Mouse (Mus musculus) heart, postnatal 0 days (tissue): Measurements from ENCODE around the gene Kdm6b. TPM values are rescaled to one million over a fixed set of nuclear protein-coding genes. Genes with fewer than 3 reads are reported as not detected.

ENCODE experiments used
- ATAC-seq: fragments of 200-750 bp; cut with Nextera tagmentation; 2 replicates; pipeline ENCODE4 v1.8.0; 2017; ENCODE audit warnings: low read depth, moderate number of reproducible peaks, moderate library complexity; ENCODE audit not compliant: insufficient read depth
- DNase-seq: peaks from one replicate; pipeline ENCODE4 v3.0.0-alpha.2; 2016; ENCODE audit warnings: low spot score
- H3K27ac ChIP-seq: fragments of 300-500 bp; sonication (generic); 2 replicates; pipeline ENCODE4 v1.5.1; 2014; ENCODE audit warnings: low read depth, mild to moderate bottlenecking
- H3K27me3 ChIP-seq: fragments of 300-500 bp; sonication (generic); 2 replicates; pipeline ENCODE4 v1.6.1; 2014; ENCODE audit warnings: low read length, mixed read lengths; ENCODE audit not compliant: control insufficient read depth, insufficient read depth
- H3K36me3 ChIP-seq: fragments of 300-500 bp; sonication (generic); replicated peaks from 2 replicates; pipeline ENCODE4 v1.6.1; 2014; ENCODE audit warnings: low read length, mixed read lengths; ENCODE audit not compliant: control insufficient read depth, insufficient read depth
- H3K4me1 ChIP-seq: fragments of 300-500 bp; sonication (generic); 2 replicates; pipeline ENCODE4 v1.6.1; 2014; ENCODE audit warnings: antibody characterized with exemption; ENCODE audit not compliant: control insufficient read depth, insufficient read depth
- H3K4me2 ChIP-seq: fragments of 300-500 bp; sonication (generic); 2 replicates; pipeline ENCODE4 v1.6.1; 2014; ENCODE audit warnings: low read depth, mild to moderate bottlenecking, low read length, moderate library complexity
- H3K4me3 ChIP-seq: fragments of 300-500 bp; sonication (generic); 2 replicates; pipeline ENCODE4 v1.5.1; 2014; ENCODE audit warnings: low read depth, low read length
- H3K9ac ChIP-seq: fragments of 300-500 bp; sonication (generic); replicated peaks from 2 replicates; pipeline ENCODE4 v1.6.1; 2014; ENCODE audit warnings: low read depth, low read length, mixed read lengths
- H3K9me3 ChIP-seq: fragments of 300-500 bp; sonication (generic); replicated peaks from 2 replicates; pipeline ENCODE4 v1.6.1; 2016; ENCODE audit warnings: low read length; ENCODE audit not compliant: control insufficient read depth
- CTCF ChIP-seq: IDR thresholded peaks from 2 replicates; pipeline ENCODE4 v1.5.1; 2016; ENCODE audit warnings: antibody characterized with exemption, control low read depth, low read depth
- EP300 ChIP-seq: IDR thresholded peaks from 2 replicates; pipeline ENCODE4 v1.6.1; 2016; ENCODE audit warnings: antibody characterized with exemption, low read depth
- WGBS: fragments of 180-500 bp; shearing (Covaris S2); extraction: QIAGEN DNeasy Blood & Tissue Kit; methylation state at CpG from one replicate; pipeline ENCODE4 v1.1.7; 2014; 5-methylcytosine and 5-hydroxymethylcytosine counted together
- polyA plus RNA-seq: library from polyadenylated mRNA; unstranded; fragments of >200 nt; fragmentation: Nextera tagmentation; extraction: Ambion mirVana; gene quantifications from 2 replicates; pipeline ENCODE4 v1.2.1, GENCODE M21; 2015
- total RNA-seq: library from RNA; depleted of rRNA; stranded (reverse); fragments of >200 nt; gene quantifications from 2 replicates; pipeline ENCODE4 v1.2.3, GENCODE M21; 2014; ENCODE audit warnings: low replicate concordance

The Kdm6b gene
- total and polyA plus RNA-seq, 2 experiments from 2014 or later, result 10.0 to 23.6 TPM

DNA sequence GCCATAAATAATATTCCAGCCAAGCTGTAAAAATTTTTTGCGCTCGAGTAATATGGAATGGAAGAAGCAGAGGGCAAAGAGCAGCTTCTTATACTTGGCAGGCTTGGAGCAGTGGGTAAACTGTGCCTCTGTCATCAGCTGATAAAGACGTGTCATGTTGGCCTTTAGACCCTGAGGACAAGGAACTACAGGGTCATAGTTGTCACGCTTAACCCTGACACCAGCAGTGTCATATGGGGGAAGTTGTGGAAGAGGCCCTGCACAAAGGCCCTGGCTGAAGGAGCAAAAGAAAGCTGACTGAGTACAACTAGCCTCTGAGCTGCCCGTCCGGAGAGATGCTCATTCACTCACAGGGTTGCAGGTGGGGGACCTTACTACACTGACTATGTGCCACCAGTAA, 10.4 kb upstream of the Kdm6b start:
- TF ChIP-seq CTCF (no peak), EP300 (no peak)
- Histone ChIP-seq H3K4me1 (peaks cover 11% of the 10 kb centered on the region), H3K4me2 (no peak overlapping the region), H3K27ac (no peak overlapping the region), H3K36me3 (no peaks in the 10 kb centered on the region), H3K9me3 (no peaks in the 10 kb centered on the region), H3K4me3 (no peak overlapping the region), H3K27me3 (peaks cover 13% of the 10 kb centered on the region; the same call in 1 of the 2 replicates), H3K9ac (no peak overlapping the region)
- no peak for DNase-seq
- ATAC-seq, result no peak
- 49% methylated on average over 6 of the region's 6 CpGs for WGBS

GRCm38 (mm10) chr11:69422842-69423241, 9.4 kb upstream of the Kdm6b start:
- DNase-seq (no peak), ATAC-seq (no peak)
- H3K4me1 ChIP-seq, result peaks cover 11% of the 10 kb centered on the region
- no peak overlapping the region for H3K9ac ChIP-seq
- H3K4me2 ChIP-seq, result no peak overlapping the region
- no peaks in the 10 kb centered on the region for H3K36me3 ChIP-seq
- peaks cover 13% of the 10 kb centered on the region; the same call in 1 of the 2 replicates for H3K27me3 ChIP-seq
- TF ChIP-seq EP300, result no peak
- no peak overlapping the region for H3K4me3 ChIP-seq
- 89% methylated on average over 10 of the region's 10 CpGs for WGBS
- no peaks in the 10 kb centered on the region for H3K9me3 ChIP-seq
- no peak overlapping the region for H3K27ac ChIP-seq

- 21% methylated on average over 25 of the region's 25 CpGs for WGBS
- Histone ChIP-seq H3K27me3 (peaks cover 13% of the 10 kb centered on the region; the same call in 1 of the 2 replicates), H3K4me2 (peak overlapping the region; percentile 95; the same call in 1 of the 2 replicates), H3K4me1 (peaks cover 16% of the 10 kb centered on the region), H3K9ac (no peak overlapping the region), H3K9me3 (no peaks in the 10 kb centered on the region), H3K36me3 (no peaks in the 10 kb centered on the region), H3K27ac (no peak overlapping the region), H3K4me3 (no peak overlapping the region)
- TF ChIP-seq EP300 (no peak), CTCF (no peak)
- ATAC-seq (no peak), DNase-seq (peak; percentile 5)
Measured at GRCm38 (mm10) chr11:69421131-69421977, 7.9 kb upstream of the Kdm6b start.

GRCm38 (mm10) chr11:69420554-69421000, 7.1 kb upstream of the Kdm6b start:
- Histone ChIP-seq H3K9ac (no peak overlapping the region), H3K27ac (no peak overlapping the region), H3K4me2 (peak overlapping the region; percentile 95), H3K27me3 (peaks cover 13% of the 10 kb centered on the region; the same call in 1 of the 2 replicates), H3K36me3 (no peaks in the 10 kb centered on the region), H3K4me3 (peak overlapping the region; percentile 61), H3K4me1 (peaks cover 16% of the 10 kb centered on the region), H3K9me3 (no peaks in the 10 kb centered on the region)
- no peak for TF ChIP-seq EP300
- TF ChIP-seq CTCF, result no peak
- no peak for DNase-seq
- ATAC-seq, result no peak
- 17% methylated on average over 10 of the region's 10 CpGs for WGBS

GRCm38 (mm10) chr11:69419813-69420553, 6.5 kb upstream of the Kdm6b start:
- H3K36me3 ChIP-seq, result no peaks in the 10 kb centered on the region
- peak overlapping the region; percentile 61 for H3K4me3 ChIP-seq
- ATAC-seq (no peak), DNase-seq (peak; percentile 28)
- WGBS, result under 1% methylated on average over 31 of the region's 31 CpGs
- H3K27ac ChIP-seq, result peak overlapping the region; percentile 99
- TF ChIP-seq EP300, result no peak
- TF ChIP-seq CTCF, result no peak
- peak overlapping the region; percentile 37 for H3K9ac ChIP-seq
- peaks cover 13% of the 10 kb centered on the region; the same call in 1 of the 2 replicates for H3K27me3 ChIP-seq
- H3K9me3 ChIP-seq, result no peaks in the 10 kb centered on the region
- H3K4me2 ChIP-seq, result peak overlapping the region; percentile 95
- H3K4me1 ChIP-seq, result peaks cover 16% of the 10 kb centered on the region
